In the genomic region with DNA sequence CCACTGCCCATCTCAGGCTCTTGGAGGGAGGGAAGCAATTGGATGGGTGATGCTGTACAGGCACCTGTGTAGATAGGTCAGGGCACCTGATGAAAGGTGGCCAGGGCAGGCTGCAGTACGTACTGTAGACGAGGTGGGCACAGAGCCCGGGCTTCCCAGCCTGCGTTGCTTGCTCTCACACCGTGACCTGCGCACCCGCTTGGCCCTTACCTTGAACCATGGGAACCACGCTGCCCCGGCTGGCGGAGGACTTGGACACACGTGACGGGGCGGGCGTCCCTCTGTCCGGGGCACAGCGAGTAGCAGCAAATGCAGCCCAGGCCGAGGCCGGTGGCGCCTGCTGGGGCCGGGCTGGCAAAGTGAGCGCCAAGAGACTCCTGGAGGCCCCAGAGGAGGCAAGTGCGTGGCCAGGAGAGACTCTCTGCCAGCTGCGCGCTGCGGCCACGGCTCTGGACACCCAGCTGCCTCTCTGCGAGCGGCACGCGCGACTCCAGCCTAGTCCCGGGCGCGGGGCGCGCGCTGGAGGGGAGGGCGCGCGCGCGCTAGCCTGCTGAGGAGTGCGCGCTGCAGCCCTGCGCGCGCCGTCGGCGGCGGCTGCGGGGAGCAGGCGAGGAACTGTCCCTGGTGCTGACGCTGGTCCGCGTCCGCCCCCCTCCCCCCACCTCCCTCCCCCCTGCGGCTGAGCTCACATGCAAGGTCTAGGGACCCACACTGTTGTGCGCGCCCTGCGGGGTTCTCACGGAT, we compare ENCODE assay signal across 8 mouse cellular contexts. TPM values are rescaled to one million over a fixed set of nuclear protein-coding genes. Genes with fewer than 3 reads are reported as not detected.
DNase-seq lines count a peak whose midpoint lies in the region; ATAC-seq and TF ChIP-seq lines count a peak whose summit lies in the region.

A gene (minus strand): TSS at position 542 of the 744 bp plus-strand sequence.

- TF ChIP-seq POLR2A in lung, adult 2 months (IDR thresholded peaks at IDR 0.05; ENCODE audit: borderline replicate concordance, extremely low read depth, low read depth, low read length) = no peak

- peaks cover 13% of the 10 kb centered on the region; the same call in 1 of the 2 replicates for H3K27me3 ChIP-seq in lung, postnatal 0 days (replicated peaks; ENCODE audit: insufficient read depth, low read length)
- H3K27me3 ChIP-seq in heart, embryonic 14.5 days (ENCODE audit: control insufficient read depth, insufficient read depth, low read length) = peaks cover 53% of the 10 kb centered on the region
- peaks cover 45% of the 10 kb centered on the region for H3K27me3 ChIP-seq in liver, embryonic 13.5 days

- no peaks in the 10 kb centered on the region for H3K36me3 ChIP-seq in lung, postnatal 0 days (ENCODE audit: insufficient read depth, low read length)
- no peaks in the 10 kb centered on the region for H3K36me3 ChIP-seq in heart, embryonic 14.5 days (ENCODE audit: control insufficient read depth, insufficient read depth, low read length)
- H3K36me3 ChIP-seq in liver, embryonic 13.5 days = no peaks in the 10 kb centered on the region

- ATAC-seq in lung, postnatal 0 days = peak; percentile 83
- ATAC-seq in heart, embryonic 14.5 days (ENCODE audit: insufficient number of reproducible peaks, insufficient read depth, low FRiP score, low read depth) = peak; percentile 70
- ATAC-seq in liver, embryonic 13.5 days (ENCODE audit: low read depth) = no peak

- no peak for TF ChIP-seq CTCF in lung, postnatal 0 days (IDR thresholded peaks at IDR 0.05)
- no peak for TF ChIP-seq CTCF in lung, adult 2 months (IDR thresholded peaks at IDR 0.05; ENCODE audit: insufficient read depth, low read length)

- H3K4me1 ChIP-seq in lung, postnatal 0 days (ENCODE audit: insufficient read depth, low read depth, low read length) = no peaks in the 10 kb centered on the region; the same call in 1 of the 2 replicates
- H3K4me1 ChIP-seq in lung, adult 2 months (ENCODE audit: control insufficient read depth, insufficient read depth, low read length) = no peaks in the 10 kb centered on the region
- H3K4me1 ChIP-seq in heart, embryonic 14.5 days (ENCODE audit: control insufficient read depth in 2 of 2, insufficient read depth in 2 of 2, low read length in 2 of 2) = peaks cover 2 to 7% of the 10 kb centered on the region in 2 experiments; a peak in 2 of 4 replicates
- no peaks in the 10 kb centered on the region for H3K4me1 ChIP-seq in liver, embryonic 13.5 days (replicated peaks)

- H3K27ac ChIP-seq in lung, postnatal 0 days (ENCODE audit: low read length) = no peak within 1 kb of the TSS
- H3K27ac ChIP-seq in heart, embryonic 14.5 days (replicated peaks in 1 of 2; ENCODE audit: control insufficient read depth in 1 of 2, insufficient read depth in 1 of 2, low read depth in 2 of 2, low read length in 2 of 2) = no peak within 1 kb of the TSS
- no peak within 1 kb of the TSS for H3K27ac ChIP-seq in liver, embryonic 13.5 days

- TF ChIP-seq EP300 in lung, postnatal 0 days (IDR thresholded peaks at IDR 0.05) = no peak

- H3K9me3 ChIP-seq in lung, postnatal 0 days (ENCODE audit: low read length) = no peaks in the 10 kb centered on the region
- no peaks in the 10 kb centered on the region for H3K9me3 ChIP-seq in heart, embryonic 14.5 days (ENCODE audit: control insufficient read depth, low read length)
- no peaks in the 10 kb centered on the region for H3K9me3 ChIP-seq in liver, embryonic 13.5 days (replicated peaks)

- under 1% methylated on average over 34 of the region's 62 CpGs for WGBS in lung, postnatal 0 days
- 2% methylated on average over 60 of the region's 62 CpGs for whole genome bisulfite sequencing in lung, adult 2 months
- WGBS in heart, embryonic 14.5 days = under 1% methylated on average over 55 of the region's 62 CpGs
- WGBS in liver, embryonic 13.5 days (ENCODE audit: insufficient replicate concordance) = 5% methylated on average over 39 of the region's 62 CpGs

- H3K9ac ChIP-seq in lung, postnatal 0 days (replicated peaks; ENCODE audit: low read depth) = 0 out of 2 replicates have a peak within 1 kb of the TSS, but pooled peaks have one; percentile 16
- H3K9ac ChIP-seq in heart, embryonic 14.5 days (ENCODE audit: low read length) = peak within 1 kb of the TSS; percentile 51
- H3K9ac ChIP-seq in liver, embryonic 13.5 days = no peak within 1 kb of the TSS

- peak within 1 kb of the TSS; percentile 63 for H3K4me2 ChIP-seq in lung, postnatal 0 days (replicated peaks; ENCODE audit: low read depth, low read length)
- H3K4me2 ChIP-seq in heart, embryonic 14.5 days (ENCODE audit: low read length) = peak within 1 kb of the TSS; percentile 84
- peak within 1 kb of the TSS; percentile 52 for H3K4me2 ChIP-seq in liver, embryonic 13.5 days

- DNase-seq in lung, postnatal 0 days (ENCODE audit: low spot score) = peak; percentile 60
- no peak for DNase-seq in lung, adult 2 months
- peak; percentile 7 to 18 for DNase-seq in cerebellum, postnatal 36 days
- peak; percentile 71 for DNase-seq in kidney, postnatal 14 days
- DNase-seq in liver, embryonic 13.5 days = no peak
- DNase-seq in retina, postnatal 1 day = peak; percentile 82
- DNase-seq in adipocyte (ENCODE audit: low spot score) = no peak

- H3K4me3 ChIP-seq in lung, postnatal 0 days (ENCODE audit: low read depth, low read length) = peak within 1 kb of the TSS; percentile 19; the same call in 1 of the 2 replicates
- no peak within 1 kb of the TSS for H3K4me3 ChIP-seq in lung, adult 2 months (replicated peaks; ENCODE audit: extremely low read depth, low read depth, low read length)
- peak within 1 kb of the TSS; percentile 44 to 45 for H3K4me3 ChIP-seq in heart, embryonic 14.5 days (ENCODE audit: control insufficient read depth in 1 of 2, insufficient read depth in 1 of 2, low read depth in 1 of 2, low read length in 2 of 2)
- peak within 1 kb of the TSS; percentile 25 for H3K4me3 ChIP-seq in liver, embryonic 13.5 days (replicated peaks)

RNA-seq across cellular contexts. Expression of the gene that starts here (rescaled TPM):
- polyA plus RNA-seq in lung, postnatal 0 days (2015; fragmentation: Nextera tagmentation; extraction: Ambion mirVana) = 0.26 and 0.43 TPM in 2 replicates
- 0.03 and 0.04 TPM in 2 replicates for polyA plus RNA-seq in lung, adult 2 months (2012; rRNA removed)
- 0.66 and 0.70 TPM in 2 replicates for polyA plus RNA-seq in heart, embryonic 14.5 days (2014; fragmentation: Nextera tagmentation; extraction: Ambion mirVana)
- 0.03 TPM in 1 of 2 replicates, not detected in the other for polyA plus RNA-seq in liver, embryonic 13.5 days (2015; fragmentation: Nextera tagmentation; extraction: Ambion mirVana)

Comparison
In these comparisons a context has a peak if more than half of its experiments do, and no peak if none do; other contexts are left out.
1. Peak in DNase-seq, ATAC-seq, H3K4me3 ChIP-seq, H3K9ac ChIP-seq and H3K4me2 ChIP-seq in lung, postnatal 0 days; RNA of the gene not detected or under 1 TPM.
2. Peak in ATAC-seq, H3K4me3 ChIP-seq, H3K9ac ChIP-seq and H3K4me2 ChIP-seq in heart, embryonic 14.5 days; RNA of the gene not detected or under 1 TPM.
3. DNase-seq: peak in cerebellum, postnatal 36 days (2 of 2), kidney, postnatal 14 days (single experiment) and retina, postnatal 1 day (single experiment); none in lung, adult 2 months (single experiment), liver, embryonic 13.5 days (single experiment) and adipocyte (single experiment).
4. Peak in every context shown above with its lines, with median percentiles within 50 percentile points of each other: H3K4me2 ChIP-seq.